Mouse (Mus musculus): ENCODE data around the gene Cubn. TPM values are rescaled to one million over a fixed set of nuclear protein-coding genes. Genes with fewer than 3 reads are reported as not detected.

Gene Cubn
- polyA plus RNA-seq, 1 experiment from 2014 or later = 0.05 TPM

- ATAC-seq (ENCODE audit: low FRiP score, low TSS enrichment) (no peak), DNase-seq (ENCODE audit: low spot score) (no peak)
- H3K4me2 ChIP-seq (replicated peaks; ENCODE audit: low read depth) = no peak overlapping the region
- WGBS = 60% methylated on average over 2 of the region's 2 CpGs
- no peaks in the 10 kb centered on the region for H3K27me3 ChIP-seq (ENCODE audit: control insufficient read depth, insufficient read depth, low read length)
- no peaks in the 10 kb centered on the region for H3K36me3 ChIP-seq (ENCODE audit: control insufficient read depth, insufficient read depth, low read length)
- H3K4me3 ChIP-seq (ENCODE audit: low read depth, low read length) = no peak overlapping the region
- H3K4me1 ChIP-seq (replicated peaks; ENCODE audit: control insufficient read depth, insufficient read depth) = no peaks in the 10 kb centered on the region
- TF ChIP-seq EP300 (optimal IDR thresholded peaks at IDR 0.05) = no peak
- TF ChIP-seq CTCF (IDR thresholded peaks at IDR 0.05; ENCODE audit: low read depth) = no peak
- no peak overlapping the region for H3K9ac ChIP-seq (ENCODE audit: low read length)
- no peaks in the 10 kb centered on the region for H3K9me3 ChIP-seq (ENCODE audit: control insufficient read depth, low read length)
- no peak overlapping the region for H3K27ac ChIP-seq (replicated peaks)
Observed at GRCm38 (mm10) chr2:13496087-13496486, 4.5 kb upstream of the Cubn start.

- 78% methylated on average over 4 of the region's 4 CpGs for WGBS
- Histone ChIP-seq H3K27ac (replicated peaks) (no peak overlapping the region), H3K27me3 (ENCODE audit: control insufficient read depth, insufficient read depth, low read length) (no peaks in the 10 kb centered on the region), H3K4me3 (ENCODE audit: low read depth, low read length) (no peak overlapping the region), H3K9me3 (ENCODE audit: control insufficient read depth, low read length) (no peaks in the 10 kb centered on the region), H3K9ac (ENCODE audit: low read length) (no peak overlapping the region), H3K36me3 (ENCODE audit: control insufficient read depth, insufficient read depth, low read length) (no peaks in the 10 kb centered on the region), H3K4me1 (replicated peaks; ENCODE audit: control insufficient read depth, insufficient read depth) (no peaks in the 10 kb centered on the region), H3K4me2 (replicated peaks; ENCODE audit: low read depth) (no peak overlapping the region)
- TF ChIP-seq EP300 (optimal IDR thresholded peaks at IDR 0.05) (no peak), CTCF (IDR thresholded peaks at IDR 0.05; ENCODE audit: low read depth) (no peak)
- no peak for ATAC-seq (ENCODE audit: low FRiP score, low TSS enrichment)
- no peak for DNase-seq (ENCODE audit: low spot score)
Observed at GRCm38 (mm10) chr2:13492927-13493326, 1.3 kb upstream of the Cubn start.

GRCm38 (mm10) chr2:13490480-13490879 lies 1.1 kb downstream of the Cubn start:
- 82% methylated on average over 2 of the region's 2 CpGs for WGBS
- Histone ChIP-seq H3K27me3 (ENCODE audit: control insufficient read depth, insufficient read depth, low read length) (no peaks in the 10 kb centered on the region), H3K4me3 (ENCODE audit: low read depth, low read length) (no peak overlapping the region), H3K9ac (ENCODE audit: low read length) (no peak overlapping the region), H3K9me3 (ENCODE audit: control insufficient read depth, low read length) (no peaks in the 10 kb centered on the region), H3K4me1 (replicated peaks; ENCODE audit: control insufficient read depth, insufficient read depth) (no peaks in the 10 kb centered on the region), H3K36me3 (ENCODE audit: control insufficient read depth, insufficient read depth, low read length) (no peaks in the 10 kb centered on the region), H3K4me2 (replicated peaks; ENCODE audit: low read depth) (no peak overlapping the region), H3K27ac (replicated peaks) (no peak overlapping the region)
- no peak for DNase-seq (ENCODE audit: low spot score)
- TF ChIP-seq EP300 (optimal IDR thresholded peaks at IDR 0.05) (no peak), CTCF (IDR thresholded peaks at IDR 0.05; ENCODE audit: low read depth) (no peak)
- ATAC-seq (ENCODE audit: low FRiP score, low TSS enrichment) = no peak

- no peak overlapping the region for H3K4me2 ChIP-seq (replicated peaks; ENCODE audit: low read depth)
- no peaks in the 10 kb centered on the region for H3K27me3 ChIP-seq (ENCODE audit: control insufficient read depth, insufficient read depth, low read length)
- H3K9ac ChIP-seq (ENCODE audit: low read length) = no peak overlapping the region
- H3K4me1 ChIP-seq (replicated peaks; ENCODE audit: control insufficient read depth, insufficient read depth) = no peaks in the 10 kb centered on the region
- ATAC-seq (ENCODE audit: low FRiP score, low TSS enrichment) = no peak; the same call in 1 of the 2 replicates
- no peaks in the 10 kb centered on the region for H3K36me3 ChIP-seq (ENCODE audit: control insufficient read depth, insufficient read depth, low read length)
- no peak for DNase-seq (ENCODE audit: low spot score)
- no peak overlapping the region for H3K4me3 ChIP-seq (ENCODE audit: low read depth, low read length)
- H3K9me3 ChIP-seq (ENCODE audit: control insufficient read depth, low read length) = no peaks in the 10 kb centered on the region
- TF ChIP-seq EP300 (optimal IDR thresholded peaks at IDR 0.05) (no peak), CTCF (IDR thresholded peaks at IDR 0.05; ENCODE audit: low read depth) (no peak)
- H3K27ac ChIP-seq (replicated peaks) = no peak overlapping the region
- WGBS = 54% methylated on average over 8 of the region's 8 CpGs
Observed at GRCm38 (mm10) chr2:13486470-13486869, 5.1 kb downstream of the Cubn start.

- no peak for TF ChIP-seq EP300 (optimal IDR thresholded peaks at IDR 0.05)
- no peak for TF ChIP-seq CTCF (IDR thresholded peaks at IDR 0.05; ENCODE audit: low read depth)
- 67% methylated on average over 3 of the region's 3 CpGs for WGBS
- no peaks in the 10 kb centered on the region for H3K36me3 ChIP-seq (ENCODE audit: control insufficient read depth, insufficient read depth, low read length)
- ATAC-seq (ENCODE audit: low FRiP score, low TSS enrichment) (no peak), DNase-seq (ENCODE audit: low spot score) (no peak)
- no peak overlapping the region for H3K4me3 ChIP-seq (ENCODE audit: low read depth, low read length)
- H3K9ac ChIP-seq (ENCODE audit: low read length) = no peak overlapping the region
- H3K27me3 ChIP-seq (ENCODE audit: control insufficient read depth, insufficient read depth, low read length) = no peaks in the 10 kb centered on the region
- H3K4me2 ChIP-seq (replicated peaks; ENCODE audit: low read depth) = no peak overlapping the region
- no peak overlapping the region for H3K27ac ChIP-seq (replicated peaks)
- H3K4me1 ChIP-seq (replicated peaks; ENCODE audit: control insufficient read depth, insufficient read depth) = no peaks in the 10 kb centered on the region
- no peaks in the 10 kb centered on the region for H3K9me3 ChIP-seq (ENCODE audit: control insufficient read depth, low read length)
Observed at GRCm38 (mm10) chr2:13484566-13484965, 7.0 kb downstream of the Cubn start.

- TF ChIP-seq EP300 (optimal IDR thresholded peaks at IDR 0.05) (no peak), CTCF (IDR thresholded peaks at IDR 0.05; ENCODE audit: low read depth) (no peak)
- no peaks in the 10 kb centered on the region for H3K27me3 ChIP-seq (ENCODE audit: control insufficient read depth, insufficient read depth, low read length)
- no peak for DNase-seq (ENCODE audit: low spot score)
- H3K27ac ChIP-seq (replicated peaks) = no peak overlapping the region
- H3K4me2 ChIP-seq (replicated peaks; ENCODE audit: low read depth) = no peak overlapping the region
- H3K4me1 ChIP-seq (replicated peaks; ENCODE audit: control insufficient read depth, insufficient read depth) = no peaks in the 10 kb centered on the region
- H3K9ac ChIP-seq (ENCODE audit: low read length) = no peak overlapping the region
- ATAC-seq (ENCODE audit: low FRiP score, low TSS enrichment) = no peak
- no peaks in the 10 kb centered on the region for H3K36me3 ChIP-seq (ENCODE audit: control insufficient read depth, insufficient read depth, low read length)
- no peak overlapping the region for H3K4me3 ChIP-seq (ENCODE audit: low read depth, low read length)
- H3K9me3 ChIP-seq (ENCODE audit: control insufficient read depth, low read length) = no peaks in the 10 kb centered on the region
- WGBS = 86% methylated on average over 2 of the region's 2 CpGs
Observed at GRCm38 (mm10) chr2:13480744-13481143, 10.9 kb downstream of the Cubn start.
